Mouse (Mus musculus) adipocyte (in vitro differentiated cells): ENCODE data around the gene Rnf224.

Experiments
- DNase-seq: peaks from one replicate; pipeline ENCODE4 v3.0.0-alpha.2; 2016; ENCODE audit warnings: low spot score

Rnf224 gene

DNA sequence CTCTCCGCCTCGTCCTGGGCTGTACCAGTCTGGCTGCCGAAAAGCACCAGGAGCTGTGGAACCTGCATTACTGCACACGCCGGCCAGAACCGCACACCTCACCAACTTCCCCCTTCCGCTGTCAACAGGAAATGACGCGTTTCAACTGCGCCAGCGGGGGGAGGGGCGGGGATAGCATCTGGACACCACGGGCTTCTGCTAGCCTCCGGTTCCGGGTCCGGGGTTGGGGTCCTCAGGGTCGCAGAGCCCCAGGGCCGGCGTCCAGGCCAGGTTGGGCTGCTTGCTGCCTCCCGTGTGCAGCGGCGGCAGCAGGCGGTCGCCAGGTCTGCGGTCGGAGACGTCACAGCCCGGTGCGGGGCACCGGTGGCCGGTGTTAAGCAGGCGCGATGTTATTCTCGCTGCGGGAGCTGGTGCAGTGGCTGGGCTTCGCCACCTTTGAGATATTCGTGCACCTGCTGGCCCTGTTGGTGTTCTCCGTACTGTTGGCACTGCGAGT is 18.7 kb upstream of the Rnf224 start, which contains the start of gene Tmem203:
TSS of gene Tmem203 (plus strand) at position 156 of the 496 bp plus-strand sequence.
- peak; percentile 91 for DNase-seq

- DNase-seq: no peak
These were observed 15.7 kb upstream of the Rnf224 start for GRCm38 (mm10) chr2:25252331-25252730.

- no peak for DNase-seq
These were observed 9.8 kb upstream of the Rnf224 start, which contains the start of gene AL732309.1 for GRCm38 (mm10) chr2:25246183-25247072. AL732309.1 (minus strand) TSS chr2:25246863.

- no peak for DNase-seq
These were observed 7.6 kb upstream of the Rnf224 start for GRCm38 (mm10) chr2:25244144-25244543.

DNA sequence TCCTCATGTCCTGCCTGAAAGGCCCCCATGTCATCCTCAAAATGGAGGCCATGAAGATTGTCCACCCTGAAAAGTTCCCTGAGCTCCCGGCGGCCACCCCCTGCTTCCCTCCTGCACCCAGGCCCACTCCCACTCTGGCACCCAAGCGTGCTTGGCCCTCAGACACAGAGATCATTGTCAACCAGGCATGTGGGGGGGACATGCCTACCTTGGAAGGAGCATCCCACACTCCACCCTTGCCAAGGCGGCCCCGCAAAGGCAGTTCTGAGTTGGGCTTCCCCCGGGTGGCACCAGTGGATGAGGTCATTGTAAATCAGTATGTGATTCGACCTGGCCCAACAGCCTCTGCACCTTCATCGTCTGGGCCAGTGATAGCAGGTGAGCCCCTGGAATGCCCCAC is 6.8 kb upstream of the Rnf224 start:
- DNase-seq: no peak

DNA sequence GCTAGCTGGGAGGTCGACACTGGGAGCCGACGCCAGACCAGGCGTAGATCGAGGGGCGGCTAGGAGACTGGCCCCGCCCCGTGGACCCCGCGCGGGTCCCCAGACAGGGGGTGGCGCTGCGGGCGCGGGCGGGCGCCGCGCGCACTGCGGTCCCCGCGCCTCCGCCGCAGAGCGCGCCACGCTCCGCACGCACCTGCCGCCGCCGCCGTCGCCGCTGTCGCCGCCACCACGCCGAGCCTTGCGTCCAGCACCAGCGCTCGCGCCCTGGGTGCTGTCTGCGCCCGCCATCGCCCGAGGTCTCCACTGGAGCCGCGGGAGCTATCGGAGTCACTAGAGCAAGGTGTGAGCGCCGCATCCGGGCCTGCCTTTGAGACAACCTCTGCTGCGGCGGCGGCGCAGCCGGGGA is 5.5 kb upstream of the Rnf224 start, which contains the start of the genes Rnf208 and Cysrt1:
TSS of gene Rnf208 (plus strand) at position 155 of the 406 bp plus-strand sequence.
TSS of gene Cysrt1 (minus strand) at position 352 of the 406 bp plus-strand sequence.
- no peak for DNase-seq

GRCm38 (mm10) chr2:25241438-25241775 is 4.8 kb upstream of the Rnf224 start:
- no peak for DNase-seq

- DNase-seq: no peak
These were observed 4.3 kb upstream of the Rnf224 start for GRCm38 (mm10) chr2:25240723-25241437.

GRCm38 (mm10) chr2:25240310-25240709 is 3.7 kb upstream of the Rnf224 start:
- DNase-seq: no peak

DNA sequence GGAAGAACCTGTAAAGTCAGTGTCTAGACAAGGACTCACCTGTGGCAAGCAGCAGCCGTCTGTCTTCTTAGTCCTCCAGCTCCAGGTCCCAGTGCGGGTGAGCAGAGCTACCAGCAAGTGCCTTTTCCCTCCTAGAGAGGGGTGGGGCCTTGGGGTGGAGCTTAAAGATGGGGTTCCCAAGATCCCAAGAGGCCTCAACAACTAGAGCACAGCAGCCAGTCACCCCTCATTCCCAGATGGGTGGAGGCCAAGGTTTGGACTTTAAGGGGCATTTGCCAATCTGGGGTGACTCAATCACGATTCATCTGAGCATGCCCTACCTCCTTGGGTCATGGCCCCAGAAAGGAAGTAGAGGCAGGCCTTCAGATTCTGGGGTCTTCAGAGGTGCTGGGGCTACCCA is 3.2 kb upstream of the Rnf224 start:
- no peak for DNase-seq

- no peak for DNase-seq
These were observed 1.5 kb upstream of the Rnf224 start for GRCm38 (mm10) chr2:25238106-25238505.

DNA sequence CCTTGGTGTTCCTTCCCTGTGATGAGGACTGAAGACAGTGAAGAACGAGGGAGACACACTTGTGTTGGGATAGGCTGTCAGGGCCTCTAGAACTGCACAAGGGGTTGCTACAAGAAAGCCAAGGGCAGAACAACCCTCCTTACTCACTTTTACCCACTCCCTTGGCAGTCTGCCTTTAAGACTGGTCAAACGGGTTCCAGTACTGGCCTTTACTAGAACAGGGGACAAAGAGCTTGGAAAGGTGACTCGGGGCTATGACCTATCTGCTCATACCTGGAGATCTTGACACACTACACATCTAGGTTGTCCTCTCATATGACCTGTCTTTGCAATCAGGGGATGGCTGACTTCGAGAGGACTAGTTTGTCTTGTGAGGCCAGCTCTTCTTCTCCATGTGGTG is 935 bp upstream of the Rnf224 start:
- no peak for DNase-seq

DNA sequence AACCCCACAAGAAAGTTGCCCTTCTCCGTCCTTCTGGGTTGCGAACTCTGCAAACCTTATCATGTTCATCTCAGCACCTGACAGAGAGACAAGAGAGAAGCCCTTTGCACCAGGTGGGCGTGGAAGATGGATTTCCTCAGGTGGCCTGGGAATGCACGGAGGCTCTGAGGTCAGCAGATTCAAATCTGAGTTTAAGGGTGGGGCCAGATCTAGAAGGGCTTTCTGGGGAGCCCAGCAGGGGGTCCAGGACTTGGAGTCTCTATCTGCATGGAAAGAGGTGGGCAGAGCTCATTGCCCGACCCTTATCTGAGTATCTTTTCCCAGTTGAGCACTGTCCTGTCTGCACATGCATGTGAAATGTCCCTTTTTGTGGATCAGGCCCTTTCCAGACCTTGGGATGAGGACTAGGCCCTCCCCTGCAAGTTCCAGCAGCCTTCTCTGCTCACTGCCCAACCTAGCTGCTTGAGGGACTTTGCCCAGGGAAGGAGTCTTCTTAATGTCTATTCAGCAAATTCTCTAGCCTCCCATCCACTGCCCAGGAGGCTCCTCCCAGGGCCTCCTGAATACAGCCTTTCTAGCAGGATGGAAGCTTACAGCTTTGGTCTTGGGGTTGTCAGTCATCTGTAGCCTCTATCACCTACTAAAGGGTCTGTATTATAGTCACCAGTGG is 1.9 kb downstream of the Rnf224 start:
- DNase-seq: no peak

GRCm38 (mm10) chr2:25234050-25234449 is 2.5 kb downstream of the Rnf224 start, which contains the start of gene Slc34a3:
Slc34a3 (minus strand) TSS chr2:25234364.
- no peak for DNase-seq

DNA sequence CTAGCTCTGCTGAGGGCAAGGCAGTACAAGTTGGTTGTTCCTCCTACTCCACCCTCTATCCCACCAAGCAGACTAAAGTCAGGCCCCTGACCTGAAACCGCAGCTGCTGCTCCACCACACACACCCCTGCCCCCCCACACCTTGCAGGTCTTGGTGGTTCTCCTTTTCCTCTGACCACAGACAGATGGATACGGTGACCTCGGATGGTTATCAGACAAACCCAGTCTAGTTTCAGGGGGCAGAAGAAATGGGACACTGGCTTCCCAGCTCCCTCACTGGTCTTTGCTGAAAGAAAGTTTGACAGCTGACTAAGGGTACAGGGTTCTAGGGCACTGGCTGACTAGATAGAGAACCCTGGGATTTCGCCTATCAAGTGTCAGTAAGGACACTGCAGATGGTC is 3.2 kb downstream of the Rnf224 start:
- DNase-seq: no peak

DNA sequence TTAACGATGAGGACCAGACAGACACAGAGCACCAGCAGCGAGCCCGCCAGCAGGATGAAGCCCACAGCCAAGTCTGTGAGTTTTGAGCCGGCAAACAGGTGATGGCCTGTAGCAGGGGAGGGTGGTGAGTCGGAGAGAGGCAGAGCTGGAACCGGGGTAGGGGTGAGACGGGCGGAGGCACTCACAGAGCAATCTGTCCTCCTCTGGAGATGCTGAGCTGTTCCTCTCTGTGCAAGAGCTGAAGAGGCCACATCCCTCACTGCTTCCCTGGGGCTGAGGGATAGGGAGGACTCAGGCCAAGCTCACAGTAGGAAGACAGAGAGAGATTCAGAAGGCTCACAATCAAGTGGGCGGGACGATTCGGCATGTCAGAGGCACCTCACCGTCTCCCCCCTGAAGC is 5.5 kb downstream of the Rnf224 start:
- no peak for DNase-seq

DNA sequence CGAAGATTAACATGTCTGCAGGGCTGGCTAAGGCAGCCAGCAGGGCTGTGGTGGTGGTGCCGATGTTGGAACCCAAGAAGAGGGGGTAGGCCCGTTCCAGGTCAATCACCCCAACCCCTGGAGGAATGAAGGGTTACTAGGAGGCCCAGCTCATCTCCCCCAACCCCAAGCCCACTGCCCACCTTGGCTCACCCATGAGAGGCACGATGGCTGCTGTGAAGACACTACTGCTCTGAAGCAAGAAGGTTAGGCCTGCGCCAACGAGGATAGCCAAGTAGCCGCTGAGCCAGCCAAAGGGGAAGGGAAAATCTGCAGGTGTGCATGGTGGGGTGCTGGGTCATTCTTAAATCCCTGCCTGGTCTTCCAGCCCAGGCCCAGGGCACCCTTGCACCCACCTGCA is 6.0 kb downstream of the Rnf224 start:
- DNase-seq: no peak

DNA sequence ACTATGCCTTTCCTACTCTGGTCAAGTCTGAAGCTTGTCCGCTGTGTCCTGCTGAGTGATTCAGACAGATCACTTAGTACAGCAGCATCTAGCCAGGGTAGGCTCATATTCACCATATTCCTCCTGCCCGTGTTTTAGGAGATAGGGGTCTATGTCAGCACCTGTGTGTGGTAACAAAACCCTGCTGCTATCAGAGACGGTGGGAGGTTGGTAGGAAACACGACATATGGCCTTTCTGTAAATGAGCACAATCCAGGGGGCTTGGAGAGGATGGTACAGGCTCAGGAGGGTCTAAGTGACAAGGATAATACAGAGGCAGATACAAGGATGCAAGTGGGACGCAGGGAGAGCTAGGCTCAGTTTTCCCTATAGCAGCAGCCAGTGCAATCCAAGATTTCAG is 7.0 kb downstream of the Rnf224 start:
- no peak for DNase-seq

DNA sequence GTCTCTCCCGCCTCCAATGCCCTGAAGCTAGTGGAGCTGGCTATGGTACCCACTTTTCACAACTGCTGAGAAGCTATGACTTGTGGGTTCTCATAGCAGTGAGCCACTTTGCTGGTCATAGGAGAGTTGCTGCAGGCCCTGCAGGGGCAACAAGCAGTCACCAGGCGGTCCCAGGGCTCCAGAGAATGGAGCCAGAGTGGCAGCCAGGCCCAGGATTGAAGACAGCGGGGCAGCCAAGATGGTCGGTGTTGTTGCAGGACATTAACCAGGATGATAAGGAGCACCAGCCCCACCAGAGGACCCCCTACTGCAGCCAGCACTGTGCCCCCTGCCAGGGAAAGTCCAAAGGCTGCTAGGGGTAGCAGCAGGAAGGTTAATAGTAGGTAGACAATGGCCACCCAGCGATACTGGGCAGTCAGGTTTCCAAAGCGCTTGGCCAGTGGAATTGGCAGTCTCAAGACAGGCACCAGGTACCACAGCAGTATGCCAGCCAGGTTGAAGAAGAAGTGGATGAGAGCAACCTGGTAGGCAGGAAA is 7.5 kb downstream of the Rnf224 start:
- DNase-seq: no peak

GRCm38 (mm10) chr2:25228431-25228889 is 8.1 kb downstream of the Rnf224 start:
- peak; percentile 92 for DNase-seq

GRCm38 (mm10) chr2:25227406-25227805 is 9.2 kb downstream of the Rnf224 start:
- no peak for DNase-seq

DNA sequence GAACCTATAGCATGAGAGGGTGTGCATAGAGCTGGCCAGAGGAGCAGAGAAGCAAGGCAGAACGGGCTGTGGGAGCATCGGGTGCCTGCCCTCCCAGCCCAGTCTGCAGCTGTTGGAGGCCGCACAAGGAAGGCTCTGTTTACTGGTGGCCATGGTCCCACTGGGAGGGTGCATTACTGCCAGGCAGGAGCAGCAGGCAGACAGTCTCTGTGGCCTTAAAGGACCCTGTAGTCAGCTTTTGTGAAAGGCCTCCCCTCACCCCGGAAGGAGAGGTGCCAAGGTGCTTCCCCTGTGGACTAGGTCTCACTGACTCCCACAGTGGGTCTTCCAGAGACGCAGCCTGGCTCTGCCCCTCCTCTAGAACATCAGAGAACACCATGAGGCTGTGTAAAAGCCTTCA is 9.7 kb downstream of the Rnf224 start:
- peak; percentile 62 for DNase-seq
